Mouse (Mus musculus) bone marrow, adult 2 months (tissue): ENCODE results near the gene Gpr158.

Experiments
- CTCF ChIP-seq: fragments of 200-500 bp; IDR thresholded peaks from 2 replicates; pipeline ENCODE4 v1.5.1; 2011; ENCODE audit warnings: low read length, control low read depth; ENCODE audit not compliant: control insufficient read depth, insufficient read depth
- POLR2A ChIP-seq: fragments of 200-500 bp; IDR thresholded peaks from 2 replicates; pipeline ENCODE4 v1.6.1; 2011; ENCODE audit warnings: low read depth, mild to moderate bottlenecking, control low read depth, low read length, borderline replicate concordance; ENCODE audit not compliant: control insufficient read depth

DNA sequence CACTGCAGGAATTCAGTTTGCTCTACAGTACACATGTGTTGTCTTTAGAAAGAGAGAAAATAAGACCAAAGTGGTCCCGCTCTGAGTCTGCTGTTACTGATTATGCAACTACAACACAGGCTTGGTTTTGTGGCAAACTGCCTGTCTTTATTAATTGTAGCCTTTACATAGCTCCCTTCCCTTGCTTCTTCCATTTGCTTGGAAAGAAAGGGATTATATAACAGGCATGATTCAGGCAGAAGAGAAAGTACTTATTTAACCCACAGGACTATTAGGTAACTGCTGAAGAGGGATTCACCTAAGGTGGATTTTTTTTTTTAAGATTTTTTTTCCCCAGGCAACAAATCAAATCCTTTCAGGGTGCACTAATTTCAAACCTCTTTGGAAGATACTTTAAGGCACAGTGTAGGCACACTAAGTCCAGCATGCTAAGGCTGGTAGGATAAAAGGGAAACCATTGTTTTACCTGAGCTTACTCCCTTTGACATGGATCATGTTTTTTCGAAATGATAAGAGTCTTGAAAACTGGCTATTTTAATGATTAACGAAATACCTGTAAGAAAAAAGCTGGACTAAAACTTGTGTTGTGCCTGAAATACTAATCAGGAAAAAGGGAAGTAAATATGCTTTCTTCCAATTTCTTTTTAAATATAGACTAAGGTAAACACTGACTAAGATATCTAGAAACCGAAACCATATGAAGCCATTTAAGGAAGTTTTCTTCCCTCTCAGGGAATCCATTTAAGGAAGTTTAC, 308.9 kb downstream of the Gpr158 start:
- TF ChIP-seq CTCF (no peak), POLR2A (no peak)
